Mouse (Mus musculus) C2C12 (cell line): Measurements from ENCODE around the gene Ube2h. TPM values are rescaled to one million over a fixed set of nuclear protein-coding genes. Genes with fewer than 3 reads are reported as not detected.

ENCODE experiments used
- H3K27me3 ChIP-seq: one replicate; pipeline ENCODE4 v1.6.1; 2011; ENCODE audit not compliant: control insufficient read depth, insufficient read depth, insufficient read length
- H3K36me3 ChIP-seq: one replicate; pipeline ENCODE4 v1.6.1; 2011; ENCODE audit not compliant: control insufficient read depth, insufficient read depth
- H3K4me3 ChIP-seq: one replicate; pipeline ENCODE4 v1.5.1; 2011; ENCODE audit warnings: mild to moderate bottlenecking, control low read depth; ENCODE audit not compliant: poor library complexity, insufficient read depth, severe bottlenecking
- H3K79me2 ChIP-seq: one replicate; pipeline ENCODE4 v1.6.1; 2011; ENCODE audit not compliant: control insufficient read depth, insufficient read depth
- H3K79me3 ChIP-seq: one replicate; pipeline ENCODE4 v1.6.1; 2011; ENCODE audit warnings: low read depth, control low read depth
- H3ac ChIP-seq: one replicate; pipeline ENCODE3; 2011; ENCODE audit warnings: low read depth; ENCODE audit not compliant: control insufficient read depth, insufficient read length
- CEBPB ChIP-seq: IDR thresholded peaks from one replicate; pipeline ENCODE4 v1.6.1; 2011; ENCODE audit warnings: low read depth, mild to moderate bottlenecking, control low read depth, moderate library complexity
- CTCF ChIP-seq: IDR thresholded peaks from one replicate; pipeline ENCODE4 v1.5.1; 2011; ENCODE audit not compliant: control insufficient read depth, insufficient read depth, insufficient read length
- FOSL1 ChIP-seq: IDR thresholded peaks from one replicate; pipeline ENCODE4 v1.8.0; 2011; ENCODE audit warnings: mild to moderate bottlenecking, low read length; ENCODE audit not compliant: poor library complexity, insufficient read depth, severe bottlenecking
- MAX ChIP-seq: IDR thresholded peaks from one replicate; pipeline ENCODE4 v1.6.1; 2011; ENCODE audit warnings: mild to moderate bottlenecking, control low read depth
- MYOD1 ChIP-seq: IDR thresholded peaks from one replicate; pipeline ENCODE4 v1.6.1; 2011; ENCODE audit warnings: low read depth; ENCODE audit not compliant: control insufficient read depth, insufficient read length
- MYOG ChIP-seq: IDR thresholded peaks from one replicate; pipeline ENCODE4 v1.6.1; 2011; ENCODE audit not compliant: control insufficient read depth, insufficient read length; ENCODE audit errors: extremely low read depth
- USF1 ChIP-seq: IDR thresholded peaks from one replicate; pipeline ENCODE4 v1.6.1; 2011; ENCODE audit warnings: low read depth, mild to moderate bottlenecking, control low read depth, moderate library complexity
- polyA plus RNA-seq: library from polyadenylated mRNA; unstranded; fragments of >200 nt; fragmentation: generic; extraction: Trizol; gene quantifications from one replicate; pipeline ENCODE4 v1.2.1, GENCODE M21; 2012; ENCODE audit warnings: missing spikeins

The Ube2h gene
- polyA plus RNA-seq, 1 experiment = 14.9 TPM

DNA sequence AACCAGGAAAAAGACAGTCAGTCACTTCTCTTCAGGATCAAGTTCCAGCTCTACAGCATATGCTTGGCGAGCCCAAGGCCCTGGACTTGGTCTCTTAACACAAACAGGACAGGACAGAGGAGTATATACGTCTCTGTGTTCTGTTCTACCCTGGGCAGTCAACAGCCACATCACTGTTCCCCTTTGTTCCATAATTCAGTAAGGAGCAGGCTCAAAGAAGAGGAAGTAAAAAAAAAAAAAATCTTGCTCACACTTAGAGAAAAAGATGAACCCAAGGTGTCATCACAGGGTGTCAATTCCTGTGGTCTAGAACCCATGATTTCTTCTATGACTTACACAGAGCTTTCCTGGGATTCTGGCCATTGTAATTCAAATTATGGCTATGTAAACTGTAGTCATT is 75.4 kb downstream of the Ube2h start:
- H3K79me2 ChIP-seq = no peaks in the 10 kb centered on the region
- H3K79me3 ChIP-seq = no peaks in the 10 kb centered on the region
- no peak overlapping the region for H3ac ChIP-seq
- no peak overlapping the region for H3K4me3 ChIP-seq
- H3K36me3 ChIP-seq = peaks cover 4% of the 10 kb centered on the region
- no peaks in the 10 kb centered on the region for H3K27me3 ChIP-seq
- TF ChIP-seq MAX (no peak), CEBPB (no peak), MYOG (no peak), MYOD1 (no peak), USF1 (no peak), CTCF (no peak), FOSL1 (no peak)

DNA sequence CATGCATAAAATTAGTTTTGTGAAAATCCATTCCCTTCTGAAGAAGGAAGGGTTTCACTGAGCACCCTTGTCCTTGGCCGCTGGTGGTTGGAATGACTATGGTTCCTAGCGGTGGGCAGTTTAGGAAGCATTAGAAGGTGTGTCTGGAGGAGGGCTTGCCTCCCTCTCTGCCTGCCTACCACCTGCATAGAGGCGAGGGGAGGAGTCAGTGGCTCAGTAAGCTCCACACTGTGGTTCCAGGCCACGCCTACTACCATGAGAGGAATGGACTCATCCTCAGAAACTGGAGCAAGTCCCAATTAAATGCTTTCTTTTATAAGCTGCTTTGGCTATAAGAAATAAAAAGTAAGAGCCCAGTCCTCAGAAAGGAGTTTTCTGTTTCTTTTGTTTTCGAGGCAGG is 76.0 kb downstream of the Ube2h start:
- H3K79me3 ChIP-seq = no peaks in the 10 kb centered on the region
- TF ChIP-seq FOSL1 (no peak), MAX (no peak), USF1 (no peak), CEBPB (no peak), MYOG (no peak), MYOD1 (no peak), CTCF (no peak)
- H3K27me3 ChIP-seq = no peaks in the 10 kb centered on the region
- H3ac ChIP-seq = no peak overlapping the region
- peaks cover 4% of the 10 kb centered on the region for H3K36me3 ChIP-seq
- no peaks in the 10 kb centered on the region for H3K79me2 ChIP-seq
- H3K4me3 ChIP-seq = no peak overlapping the region

- Histone ChIP-seq H3ac (no peak overlapping the region), H3K4me3 (no peak overlapping the region), H3K36me3 (no peaks in the 10 kb centered on the region), H3K27me3 (no peaks in the 10 kb centered on the region), H3K79me2 (no peaks in the 10 kb centered on the region), H3K79me3 (no peaks in the 10 kb centered on the region)
- TF ChIP-seq CTCF (no peak), MYOD1 (peak; percentile 68)
These were observed 77.2 kb downstream of the Ube2h start for GRCm38 (mm10) chr6:30226971-30227700.

DNA sequence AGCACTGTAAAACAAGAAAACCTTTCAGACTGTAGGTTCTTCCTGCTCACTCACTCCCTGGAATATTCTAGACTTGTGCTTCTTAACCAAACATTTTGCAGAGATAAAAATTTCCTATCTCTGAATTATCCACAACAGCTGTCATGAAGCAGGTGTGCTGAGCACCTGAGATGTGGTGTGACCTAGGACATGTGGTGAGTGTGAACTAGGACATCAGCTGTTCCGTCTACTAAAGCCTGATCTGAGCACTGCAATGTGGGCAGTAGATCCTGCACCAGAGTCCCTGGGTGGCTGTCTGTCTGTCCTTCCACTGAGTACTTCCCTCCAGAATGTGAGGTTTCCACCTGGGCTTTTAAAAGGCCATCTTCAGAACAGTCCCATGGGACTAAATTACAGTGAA is 79.6 kb downstream of the Ube2h start:
- TF ChIP-seq FOSL1 (no peak), CEBPB (no peak), CTCF (no peak), USF1 (no peak), MYOG (no peak), MYOD1 (no peak), MAX (no peak)
- no peaks in the 10 kb centered on the region for H3K79me3 ChIP-seq
- no peaks in the 10 kb centered on the region for H3K79me2 ChIP-seq
- H3ac ChIP-seq = no peak overlapping the region
- H3K4me3 ChIP-seq = no peak overlapping the region
- no peaks in the 10 kb centered on the region for H3K27me3 ChIP-seq
- H3K36me3 ChIP-seq = no peaks in the 10 kb centered on the region

GRCm38 (mm10) chr6:30222321-30222720 is 82.0 kb downstream of the Ube2h start:
- Histone ChIP-seq H3K36me3 (peaks cover 11% of the 10 kb centered on the region), H3K27me3 (no peaks in the 10 kb centered on the region), H3ac (no peak overlapping the region), H3K4me3 (no peak overlapping the region), H3K79me2 (no peaks in the 10 kb centered on the region), H3K79me3 (no peaks in the 10 kb centered on the region)
- TF ChIP-seq CTCF = no peak
- no peak for TF ChIP-seq MYOG
- TF ChIP-seq USF1 = no peak
- no peak for TF ChIP-seq MAX
- no peak for TF ChIP-seq FOSL1
- TF ChIP-seq MYOD1 = no peak
- TF ChIP-seq CEBPB = no peak

DNA sequence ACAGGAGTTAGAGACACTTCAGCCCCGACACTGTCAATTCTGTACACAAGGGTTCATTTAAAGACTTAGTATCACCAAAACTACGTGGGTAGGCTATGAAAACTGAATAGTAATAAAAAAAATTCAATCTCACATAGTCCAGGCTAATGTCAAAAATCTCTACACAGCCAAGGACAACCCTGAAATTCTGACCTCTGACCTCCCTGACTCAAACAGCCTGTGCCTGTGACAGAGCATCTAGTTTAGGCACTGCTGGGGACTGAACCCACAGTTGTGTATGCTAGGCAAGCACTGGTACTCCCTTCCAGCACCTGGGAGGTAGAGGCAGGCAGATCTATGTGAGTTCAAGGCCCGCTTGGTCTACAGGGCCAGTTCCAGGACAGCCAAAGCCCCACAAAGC is 86.8 kb downstream of the Ube2h start:
- Histone ChIP-seq H3K79me3 (no peaks in the 10 kb centered on the region), H3K79me2 (no peaks in the 10 kb centered on the region), H3ac (no peak overlapping the region), H3K36me3 (peaks cover 14% of the 10 kb centered on the region), H3K27me3 (no peaks in the 10 kb centered on the region), H3K4me3 (no peak overlapping the region)
- TF ChIP-seq USF1 = no peak
- TF ChIP-seq FOSL1 = no peak
- TF ChIP-seq CEBPB = no peak
- no peak for TF ChIP-seq CTCF
- no peak for TF ChIP-seq MAX
- no peak for TF ChIP-seq MYOG
